In genomic region chr4:55141923-55142732, GRCm38 (mm10) we compare ENCODE assay signal across 13 mouse cellular contexts.
DNase-seq lines count a peak whose midpoint lies in the region; ATAC-seq and TF ChIP-seq lines count a peak whose summit lies in the region.
"Had no signal": no experiment of that assay in that cellular context is flagged by ENCODE, and none has a peak within 500 bp of the region (broad histone marks: within the 10 kb centered on the region; RNA-seq: fewer than 3 reads in every experiment).

No protein-coding gene starts in this region.

- intact Hi-C loops in left cerebral cortex, adult 2 months (cut with DNase I): no loop called here

- DNase-seq in kidney, adult 18-20 months: no peak
- peak; percentile 70 for DNase-seq in ZHBTc4 (ENCODE audit: low read depth, low spot score)
- no peak for DNase-seq in left cerebral cortex, adult 8-10 months (ENCODE audit: low spot score in 2 of 2)
- DNase-seq in left cerebral cortex, adult 2 months (ENCODE audit: extremely low spot score in 1 of 2, low spot score in 2 of 2): no peak
- DNase-seq in cerebellum, adult 11 months: no peak
- DNase-seq: gastrocnemius, postnatal 25 days; thymus, postnatal 4 days had no signal

- no peaks in the 10 kb centered on the region for H3K79me3 ChIP-seq in C2C12 (ENCODE audit: low read depth)

- peak; percentile 90 for ATAC-seq in kidney, embryonic 15.5 days (replicated peaks; ENCODE audit: low FRiP score)
- ATAC-seq in heart, embryonic 11.5 days (replicated peaks; ENCODE audit: insufficient number of reproducible peaks, low FRiP score, low TSS enrichment): no peak; the same call in 1 of the 2 replicates

- H3K79me2 ChIP-seq in C2C12 (ENCODE audit: control insufficient read depth, insufficient read depth): no peaks in the 10 kb centered on the region

- no peak for TF ChIP-seq CTCF in C2C12 (IDR thresholded peaks at IDR 0.05; ENCODE audit: control insufficient read depth, insufficient read depth, insufficient read length)
- TF ChIP-seq CTCF in left cerebral cortex, adult 2 months (IDR thresholded peaks at IDR 0.05): no peak

- H3K4me2 ChIP-seq in kidney, embryonic 15.5 days: no peak overlapping the region
- no peak overlapping the region for H3K4me2 ChIP-seq in heart, embryonic 11.5 days
- H3K4me2 ChIP-seq: embryonic facial prominence, embryonic 15.5 days had no signal

- no peaks in the 10 kb centered on the region for H3K36me3 ChIP-seq in kidney, embryonic 15.5 days
- no peaks in the 10 kb centered on the region for H3K36me3 ChIP-seq in C2C12 (ENCODE audit: control insufficient read depth, insufficient read depth)
- no peaks in the 10 kb centered on the region for H3K36me3 ChIP-seq in heart, embryonic 11.5 days (ENCODE audit: control insufficient read depth, insufficient read depth, low read length)
- H3K36me3 ChIP-seq: embryonic facial prominence, embryonic 15.5 days had no signal

- no peak overlapping the region for H3ac ChIP-seq in C2C12 (ENCODE audit: control insufficient read depth, insufficient read length, low read depth)

- no peak overlapping the region for H3K9ac ChIP-seq in kidney, embryonic 15.5 days
- H3K9ac ChIP-seq in heart, embryonic 11.5 days (ENCODE audit: low read depth, low read length): no peak overlapping the region
- H3K9ac ChIP-seq: embryonic facial prominence, embryonic 15.5 days had no signal

- H3K4me1 ChIP-seq in kidney, embryonic 15.5 days: peaks cover 10% of the 10 kb centered on the region
- H3K4me1 ChIP-seq in heart, embryonic 11.5 days (ENCODE audit: control insufficient read depth, insufficient read depth, low read length): peaks cover 9% of the 10 kb centered on the region

- 42% methylated on average over 8 of the region's 8 CpGs for WGBS in kidney, embryonic 15.5 days
- WGBS in heart, embryonic 11.5 days (ENCODE audit: insufficient replicate concordance): 47% methylated on average over 8 of the region's 8 CpGs

- H3K4me3 ChIP-seq in kidney, embryonic 15.5 days (replicated peaks): no peak overlapping the region
- H3K4me3 ChIP-seq in C2C12 (ENCODE audit: insufficient read depth, poor library complexity, severe bottlenecking): no peak overlapping the region
- no peak overlapping the region for H3K4me3 ChIP-seq in heart, embryonic 11.5 days (ENCODE audit: low read depth, low read length)
- no peak overlapping the region for H3K4me3 ChIP-seq in left cerebral cortex, adult 2 months
- H3K4me3 ChIP-seq: embryonic facial prominence, embryonic 15.5 days; layer of hippocampus, adult 2 months had no signal

- peak overlapping the region; percentile 39; the same call in 1 of the 2 replicates for H3K27ac ChIP-seq in kidney, embryonic 15.5 days
- peak overlapping the region; percentile 58 for H3K27ac ChIP-seq in heart, embryonic 11.5 days (ENCODE audit: low read depth, low read length)
- H3K27ac ChIP-seq in left cerebral cortex, adult 2 months: no peak overlapping the region
- H3K27ac ChIP-seq: embryonic facial prominence, embryonic 15.5 days; layer of hippocampus, adult 2 months; macrophage had no signal

- no peaks in the 10 kb centered on the region for H3K9me3 ChIP-seq in kidney, embryonic 15.5 days (replicated peaks)
- no peaks in the 10 kb centered on the region; the same call in 1 of the 2 replicates for H3K9me3 ChIP-seq in heart, embryonic 11.5 days (replicated peaks; ENCODE audit: control insufficient read depth, low read length)
- H3K9me3 ChIP-seq: embryonic facial prominence, embryonic 15.5 days had no signal

- H3K27me3 ChIP-seq in kidney, embryonic 15.5 days: no peaks in the 10 kb centered on the region
- no peaks in the 10 kb centered on the region for H3K27me3 ChIP-seq in C2C12 (ENCODE audit: control insufficient read depth, insufficient read depth, insufficient read length)
- H3K27me3 ChIP-seq in heart, embryonic 11.5 days (ENCODE audit: control insufficient read depth, insufficient read depth, low read length): no peaks in the 10 kb centered on the region
- H3K27me3 ChIP-seq: embryonic facial prominence, embryonic 15.5 days had no signal

TF ChIP-seq in C2C12, 6 proteins besides CTCF, POLR2A, EP300 and RAD21:
- TF ChIP-seq MYOG (IDR thresholded peaks at IDR 0.05; ENCODE audit: control insufficient read depth, extremely low read depth, insufficient read length): no peak
- TF ChIP-seq MAX (IDR thresholded peaks at IDR 0.05): peak; percentile 96
- TF ChIP-seq FOSL1 (IDR thresholded peaks at IDR 0.05; ENCODE audit: insufficient read depth, low read length, poor library complexity, severe bottlenecking): peak; percentile 22
- peak; percentile 45 for TF ChIP-seq USF1 (IDR thresholded peaks at IDR 0.05; ENCODE audit: low read depth)
- TF ChIP-seq CEBPB (IDR thresholded peaks at IDR 0.05; ENCODE audit: low read depth): peak; percentile 29
- no peak for TF ChIP-seq MYOD1 (IDR thresholded peaks at IDR 0.05; ENCODE audit: control insufficient read depth, insufficient read length, low read depth)
